Mouse (Mus musculus): ENCODE results near the gene Rhoc. TPM values are rescaled to one million over a fixed set of nuclear protein-coding genes. Genes with fewer than 3 reads are reported as not detected.
A peak's percentile ranks its signal among the peaks of the same experiment; 100 is the strongest.

Rhoc gene
- total and polyA plus RNA-seq, 3 experiments, result 0.21 TPM; not detected in 2

DNA sequence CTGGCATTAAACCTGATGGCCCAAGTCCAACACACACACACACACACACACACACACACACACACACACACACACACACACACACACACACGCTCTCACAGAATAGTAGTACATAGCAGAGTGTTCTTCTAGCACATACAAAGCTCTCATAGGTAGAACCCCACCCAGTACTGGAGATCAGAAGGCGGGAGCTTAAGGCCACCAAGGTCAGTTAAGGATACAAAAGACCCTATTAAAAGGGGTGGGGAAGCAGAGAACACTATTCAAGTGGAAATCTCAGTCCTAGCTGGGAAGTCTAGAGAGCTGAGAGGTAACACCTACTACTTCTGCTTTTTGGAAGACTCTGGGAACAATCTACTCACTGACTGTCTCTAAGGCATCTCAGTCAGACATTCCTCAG is 27.2 kb downstream of the Rhoc start:
- no peaks in the 10 kb centered on the region for H3K9me3 ChIP-seq (replicated peaks; ENCODE audit: insufficient read depth, low read length)
- H3K4me1 ChIP-seq (ENCODE audit: control insufficient read depth in 1 of 2, insufficient read depth in 2 of 2, low read length in 2 of 2), result peaks cover 0 to 8% of the 10 kb centered on the region in 2 experiments; a peak in 3 of 4 replicates
- no peak overlapping the region for H3K9ac ChIP-seq (ENCODE audit: control insufficient read depth, low read depth, low read length, poor library complexity, severe bottlenecking)
- H3K27me3 ChIP-seq (ENCODE audit: control insufficient read depth in 1 of 2, insufficient read depth in 2 of 2, low read length in 2 of 2), result no peaks in the 10 kb centered on the region
- no peak overlapping the region for H3K4me3 ChIP-seq (ENCODE audit: control insufficient read depth in 1 of 2, insufficient read depth in 1 of 2, low read depth in 2 of 2, low read length in 2 of 2)
- TF ChIP-seq TAL1 (IDR thresholded peaks at IDR 0.05; ENCODE audit: low read length), result no peak
- TF ChIP-seq RAD21 (IDR thresholded peaks at IDR 0.05; ENCODE audit: low read depth, low read length), result no peak
- no peak for TF ChIP-seq TCF12 (IDR thresholded peaks at IDR 0.05; ENCODE audit: low read depth, low read length)
- H3K79me2 ChIP-seq (ENCODE audit: control insufficient read depth, insufficient read depth, low read length, poor library complexity), result peaks cover 4% of the 10 kb centered on the region; the same call in 1 of the 2 replicates
- H3K36me3 ChIP-seq (ENCODE audit: control insufficient read depth in 1 of 2, insufficient read depth in 2 of 2, low read length in 2 of 2), result peaks cover 0 to 12% of the 10 kb centered on the region in 2 experiments; a peak in 2 of 4 replicates
- H3K27ac ChIP-seq (ENCODE audit: control insufficient read depth, low read depth, low read length), result no peak overlapping the region
- DNase-seq (ENCODE audit: low read depth, low spot score), result peak; percentile 35

DNA sequence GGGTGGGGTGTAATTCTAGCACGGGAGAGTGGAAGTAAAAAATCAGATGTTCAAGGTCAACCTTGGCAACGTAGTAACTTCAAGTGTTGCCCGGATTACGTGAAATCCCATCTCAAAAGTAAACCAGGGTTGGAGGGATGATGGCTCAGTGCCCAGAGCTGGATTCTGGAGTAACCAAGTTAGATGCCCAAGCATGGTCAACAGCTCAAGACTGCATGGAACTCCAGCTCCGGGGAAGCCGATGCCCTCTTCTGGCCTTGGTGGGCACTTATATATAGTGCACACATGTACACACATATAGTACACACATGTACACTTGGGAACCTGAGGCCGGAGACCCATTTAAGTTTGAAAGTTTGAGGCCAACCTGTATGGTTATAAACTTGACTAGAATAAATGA is 28.0 kb downstream of the Rhoc start:
- no peaks in the 10 kb centered on the region for H3K9me3 ChIP-seq (replicated peaks; ENCODE audit: insufficient read depth, low read length)
- peaks cover 0 to 12% of the 10 kb centered on the region in 2 experiments; a peak in 2 of 4 replicates for H3K36me3 ChIP-seq (ENCODE audit: control insufficient read depth in 1 of 2, insufficient read depth in 2 of 2, low read length in 2 of 2)
- peaks cover 4% of the 10 kb centered on the region; the same call in 1 of the 2 replicates for H3K79me2 ChIP-seq (ENCODE audit: control insufficient read depth, insufficient read depth, low read length, poor library complexity)
- H3K4me1 ChIP-seq (ENCODE audit: control insufficient read depth in 1 of 2, insufficient read depth in 2 of 2, low read length in 2 of 2), result peaks cover 0 to 8% of the 10 kb centered on the region in 2 experiments; a peak in 3 of 4 replicates
- no peak overlapping the region for H3K9ac ChIP-seq (ENCODE audit: control insufficient read depth, low read depth, low read length, poor library complexity, severe bottlenecking)
- H3K27me3 ChIP-seq (ENCODE audit: control insufficient read depth in 1 of 2, insufficient read depth in 2 of 2, low read length in 2 of 2), result no peaks in the 10 kb centered on the region
- DNase-seq (ENCODE audit: low read depth, low spot score), result no peak
- no peak overlapping the region for H3K27ac ChIP-seq (ENCODE audit: control insufficient read depth, low read depth, low read length)
- H3K4me3 ChIP-seq (ENCODE audit: control insufficient read depth in 1 of 2, insufficient read depth in 1 of 2, low read depth in 2 of 2, low read length in 2 of 2), result no peak overlapping the region
- peak in 2 of 3 experiments; percentile 6 to 26; a peak in 2 of 6 replicates for TF ChIP-seq CTCF (IDR thresholded peaks at IDR 0.05 in 2 of 3, conservative IDR thresholded peaks at IDR 0.05 in 1 of 3; ENCODE audit: control insufficient read depth in 1 of 3, insufficient read depth in 1 of 3, low read depth in 2 of 3, low read length in 3 of 3, poor library complexity in 1 of 3, severe bottlenecking in 1 of 3)
- no peak for TF ChIP-seq GATA1 (IDR thresholded peaks at IDR 0.05; ENCODE audit: low read depth, low read length)

DNA sequence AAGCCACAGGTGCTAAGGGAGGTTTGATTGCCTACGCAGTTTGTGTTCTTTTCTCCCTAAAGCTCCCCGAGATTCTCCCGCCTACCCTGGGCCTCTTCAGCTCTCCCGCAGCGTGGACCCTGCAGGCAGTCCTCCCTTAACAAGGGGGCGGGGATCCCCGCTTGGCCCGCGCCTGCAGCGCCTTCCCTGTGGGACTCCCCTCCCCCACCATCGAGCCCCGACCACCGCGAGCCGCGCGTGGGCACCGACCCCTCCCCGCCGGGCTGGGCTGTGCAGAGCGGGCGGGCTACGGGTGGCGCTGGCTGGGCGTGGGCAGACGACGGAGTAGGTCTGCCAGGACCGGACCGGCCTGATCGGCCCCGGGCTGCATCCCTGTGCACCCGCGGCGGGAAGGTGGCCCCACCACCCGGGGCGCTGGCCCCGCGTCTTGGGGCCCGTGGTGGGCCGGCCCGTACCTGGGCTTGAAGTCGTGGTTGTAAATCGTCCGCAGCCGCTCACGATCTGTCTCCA is 29.4 kb downstream of the Rhoc start:
- Histone ChIP-seq H3K27ac (ENCODE audit: control insufficient read depth, low read depth, low read length) (peak overlapping the region; percentile 80), H3K9me3 (replicated peaks; ENCODE audit: insufficient read depth, low read length) (no peaks in the 10 kb centered on the region), H3K9ac (ENCODE audit: control insufficient read depth, low read depth, low read length, poor library complexity, severe bottlenecking) (peak overlapping the region; percentile 79), H3K4me3 (ENCODE audit: control insufficient read depth in 1 of 2, insufficient read depth in 1 of 2, low read depth in 2 of 2, low read length in 2 of 2) (peak overlapping the region; percentile 82 to 95), H3K4me1 (ENCODE audit: control insufficient read depth in 1 of 2, insufficient read depth in 2 of 2, low read length in 2 of 2) (peaks cover 0 to 8% of the 10 kb centered on the region in 2 experiments; a peak in 3 of 4 replicates), H3K36me3 (ENCODE audit: control insufficient read depth in 1 of 2, insufficient read depth in 2 of 2, low read length in 2 of 2) (peaks cover 0 to 12% of the 10 kb centered on the region in 2 experiments; a peak in 2 of 4 replicates), H3K79me2 (ENCODE audit: control insufficient read depth, insufficient read depth, low read length, poor library complexity) (peaks cover 4% of the 10 kb centered on the region; the same call in 1 of the 2 replicates), H3K27me3 (ENCODE audit: control insufficient read depth in 1 of 2, insufficient read depth in 2 of 2, low read length in 2 of 2) (no peaks in the 10 kb centered on the region)
- DNase-seq (ENCODE audit: low read depth, low spot score), result peak; percentile 46
- no peak for TF ChIP-seq POLR2AphosphoS2 (IDR thresholded peaks at IDR 0.05; ENCODE audit: low read length)
- no peak for TF ChIP-seq ETS1 (IDR thresholded peaks at IDR 0.05; ENCODE audit: low read depth, low read length)
- TF ChIP-seq CHD2 (IDR thresholded peaks at IDR 0.05; ENCODE audit: low read length), result no peak
- TF ChIP-seq EP300 (IDR thresholded peaks at IDR 0.05; ENCODE audit: low read depth in 1 of 2, low read length in 2 of 2), result no peak
- no peak for TF ChIP-seq POLR2AphosphoS5 (IDR thresholded peaks at IDR 0.05; ENCODE audit: borderline replicate concordance, low read depth, low read length)
- no peak for TF ChIP-seq HCFC1 (IDR thresholded peaks at IDR 0.05; ENCODE audit: low read depth, low read length)
- TF ChIP-seq ELF1 (IDR thresholded peaks at IDR 0.05; ENCODE audit: low read depth, low read length), result no peak
- TF ChIP-seq CHD1 (IDR thresholded peaks at IDR 0.05; ENCODE audit: low read depth, low read length), result no peak
- TF ChIP-seq E2F4 (IDR thresholded peaks at IDR 0.05; ENCODE audit: borderline replicate concordance, low read depth, low read length), result no peak
- TF ChIP-seq TAL1 (IDR thresholded peaks at IDR 0.05; ENCODE audit: low read length), result no peak
- no peak for TF ChIP-seq MEF2A (IDR thresholded peaks at IDR 0.05; ENCODE audit: extremely low read depth, insufficient replicate concordance, low read depth, low read length, poor library complexity, severe bottlenecking)
- no peak for TF ChIP-seq USF1 (IDR thresholded peaks at IDR 0.05; ENCODE audit: low read depth, low read length)
- no peak for TF ChIP-seq KAT2A (conservative IDR thresholded peaks at IDR 0.05; ENCODE audit: low read depth, low read length)
- TF ChIP-seq MAFK (IDR thresholded peaks at IDR 0.05; ENCODE audit: borderline replicate concordance, low read depth, low read length), result no peak

Measured in MEL (cell line).